Mouse (Mus musculus): ENCODE results near the gene Slc37a3. TPM values are rescaled to one million over a fixed set of nuclear protein-coding genes. Genes with fewer than 3 reads are reported as not detected.

Gene Slc37a3
- polyA plus RNA-seq (2014; fragmentation: Nextera tagmentation; extraction: Ambion mirVana): 47.0 and 50.3 TPM in 2 replicates

DNA sequence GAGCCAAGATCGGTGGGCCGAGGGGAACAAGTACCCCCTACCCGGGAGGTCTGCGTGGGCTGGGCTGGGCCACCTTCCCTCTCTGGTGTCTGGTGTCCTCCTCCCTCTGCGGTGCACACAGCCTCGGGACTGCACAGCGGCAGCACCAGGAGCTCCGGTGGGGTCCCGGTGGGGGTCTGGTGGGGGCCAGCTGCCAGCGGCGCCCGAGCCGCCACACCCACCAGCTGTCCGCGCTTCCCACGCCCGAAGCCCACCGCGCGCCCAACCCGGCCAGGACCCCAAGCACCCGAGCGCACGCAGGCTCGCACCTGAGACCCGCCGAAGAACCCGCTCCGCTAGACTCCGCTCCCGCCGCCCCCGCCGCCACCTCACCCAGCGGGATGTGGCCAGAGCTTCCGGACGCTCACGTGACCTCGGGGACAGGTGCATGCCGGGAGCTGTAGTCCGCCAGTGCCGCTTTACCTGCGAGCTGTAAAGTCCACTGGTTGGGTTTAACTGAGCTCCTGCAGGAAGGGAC lies at the start of gene Slc37a3:
Gene Slc37a3, minus strand, starts transcription at position 365 of the 517 bp plus-strand sequence.
- Histone ChIP-seq H3K9ac (ENCODE audit: low read depth, low read length) (peak within 1 kb of the TSS; percentile 77), H3K4me1 (replicated peaks; ENCODE audit: control insufficient read depth, insufficient read depth, low read length) (no peaks in the 10 kb centered on the region), H3K36me3 (ENCODE audit: control insufficient read depth, insufficient read depth, low read length) (no peaks in the 10 kb centered on the region), H3K9me3 (ENCODE audit: control insufficient read depth, low read length) (no peaks in the 10 kb centered on the region; the same call in 1 of the 2 replicates), H3K4me2 (replicated peaks; ENCODE audit: low read depth, low read length) (peak within 1 kb of the TSS; percentile 66), H3K4me3 (ENCODE audit: low read depth, low read length) (peak within 1 kb of the TSS; percentile 68), H3K27ac (ENCODE audit: low read depth, low read length) (peak within 1 kb of the TSS; percentile 42; the same call in 1 of the 2 replicates), H3K27me3 (ENCODE audit: control insufficient read depth, insufficient read depth, low read length) (no peaks in the 10 kb centered on the region)
- peak; percentile 93 for ATAC-seq (ENCODE audit: low FRiP score)
- DNase-seq (ENCODE audit: low spot score): peak; percentile 90
- under 1% methylated on average over 41 of the region's 43 CpGs for WGBS

DNA sequence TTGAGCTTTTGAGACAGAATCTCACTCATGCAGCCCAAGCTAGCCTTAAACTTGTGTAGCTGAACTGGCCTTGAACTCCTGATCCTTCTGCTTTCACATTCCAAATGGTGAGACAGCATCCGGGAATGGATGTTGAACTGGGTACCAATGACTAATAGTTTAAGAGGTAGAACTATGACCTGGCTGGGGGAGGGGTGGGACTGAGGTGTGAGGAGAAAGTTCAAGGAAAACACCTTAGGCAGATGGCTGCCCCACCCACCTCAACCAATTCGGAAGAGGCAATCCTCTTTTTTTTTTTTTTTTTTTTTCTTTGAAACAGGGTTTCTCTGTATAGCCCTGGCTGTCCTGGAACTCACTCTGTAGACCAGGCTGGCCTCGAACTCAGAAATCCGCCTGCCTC lies 49.2 kb upstream of the Slc37a3 start:
- Histone ChIP-seq H3K36me3 (ENCODE audit: control insufficient read depth, insufficient read depth, low read length) (no peaks in the 10 kb centered on the region), H3K4me3 (ENCODE audit: low read depth, low read length) (no peak overlapping the region), H3K4me1 (replicated peaks; ENCODE audit: control insufficient read depth, insufficient read depth, low read length) (no peaks in the 10 kb centered on the region), H3K9me3 (ENCODE audit: control insufficient read depth, low read length) (no peaks in the 10 kb centered on the region), H3K27me3 (ENCODE audit: control insufficient read depth, insufficient read depth, low read length) (no peaks in the 10 kb centered on the region), H3K9ac (ENCODE audit: low read depth, low read length) (no peak overlapping the region), H3K4me2 (replicated peaks; ENCODE audit: low read depth, low read length) (no peak overlapping the region), H3K27ac (ENCODE audit: low read depth, low read length) (no peak overlapping the region)
- WGBS: 87% methylated on average over 4 of the region's 4 CpGs
- ATAC-seq (ENCODE audit: low FRiP score) (no peak), DNase-seq (ENCODE audit: low spot score) (no peak)

DNA sequence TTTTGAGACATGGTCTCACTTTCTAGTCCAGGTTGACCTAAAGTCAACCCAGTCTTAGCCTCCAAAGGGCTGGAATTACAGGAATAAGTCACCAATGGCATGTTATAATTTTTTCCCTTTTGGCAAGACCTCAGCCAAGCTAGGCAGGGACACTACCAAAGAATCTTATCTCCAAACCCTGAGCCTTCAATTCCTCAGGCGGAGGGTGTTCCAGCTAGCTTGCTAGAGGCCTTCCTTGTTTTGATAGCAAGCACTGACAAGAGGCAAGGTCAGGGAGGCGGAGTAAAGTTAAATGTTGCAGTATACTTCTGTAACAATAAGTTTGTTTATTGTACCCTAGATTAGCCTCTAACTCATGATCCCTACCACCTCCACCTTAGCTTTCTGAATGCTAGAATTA lies 47.7 kb upstream of the Slc37a3 start:
- no peak overlapping the region for H3K4me2 ChIP-seq (replicated peaks; ENCODE audit: low read depth, low read length)
- H3K27ac ChIP-seq (ENCODE audit: low read depth, low read length): no peak overlapping the region
- ATAC-seq (ENCODE audit: low FRiP score) (no peak), DNase-seq (ENCODE audit: low spot score) (no peak)
- H3K9ac ChIP-seq (ENCODE audit: low read depth, low read length): no peak overlapping the region
- H3K27me3 ChIP-seq (ENCODE audit: control insufficient read depth, insufficient read depth, low read length): no peaks in the 10 kb centered on the region
- no peak overlapping the region for H3K4me3 ChIP-seq (ENCODE audit: low read depth, low read length)
- H3K9me3 ChIP-seq (ENCODE audit: control insufficient read depth, low read length): no peaks in the 10 kb centered on the region
- 76% methylated on average over 2 of the region's 2 CpGs for WGBS
- no peaks in the 10 kb centered on the region for H3K36me3 ChIP-seq (ENCODE audit: control insufficient read depth, insufficient read depth, low read length)
- no peaks in the 10 kb centered on the region for H3K4me1 ChIP-seq (replicated peaks; ENCODE audit: control insufficient read depth, insufficient read depth, low read length)

DNA sequence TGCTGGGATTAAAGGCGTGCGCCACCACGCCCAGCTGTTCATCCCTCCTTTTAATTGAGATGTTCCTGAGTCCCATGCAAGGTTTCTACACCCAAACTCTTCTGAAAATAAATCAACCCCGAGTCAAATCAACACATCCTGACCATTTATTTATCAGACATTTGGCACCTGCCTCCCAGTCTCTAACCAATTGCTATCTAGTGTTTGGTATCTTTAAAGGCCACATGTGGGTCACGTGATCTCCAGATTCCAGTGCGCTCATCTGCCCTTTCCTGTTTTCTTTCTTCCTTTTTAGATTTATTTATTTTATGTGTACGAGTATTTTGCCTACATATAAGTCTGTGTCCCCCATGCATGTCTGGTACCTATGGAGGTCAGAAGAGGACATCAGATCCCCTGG lies 46.2 kb upstream of the Slc37a3 start:
- Histone ChIP-seq H3K9ac (ENCODE audit: low read depth, low read length) (no peak overlapping the region), H3K36me3 (ENCODE audit: control insufficient read depth, insufficient read depth, low read length) (no peaks in the 10 kb centered on the region), H3K27me3 (ENCODE audit: control insufficient read depth, insufficient read depth, low read length) (no peaks in the 10 kb centered on the region), H3K9me3 (ENCODE audit: control insufficient read depth, low read length) (no peaks in the 10 kb centered on the region), H3K4me2 (replicated peaks; ENCODE audit: low read depth, low read length) (no peak overlapping the region), H3K27ac (ENCODE audit: low read depth, low read length) (no peak overlapping the region), H3K4me1 (replicated peaks; ENCODE audit: control insufficient read depth, insufficient read depth, low read length) (no peaks in the 10 kb centered on the region), H3K4me3 (ENCODE audit: low read depth, low read length) (no peak overlapping the region)
- 86% methylated on average over 7 of the region's 7 CpGs for WGBS
- ATAC-seq (ENCODE audit: low FRiP score) (no peak), DNase-seq (ENCODE audit: low spot score) (no peak)

DNA sequence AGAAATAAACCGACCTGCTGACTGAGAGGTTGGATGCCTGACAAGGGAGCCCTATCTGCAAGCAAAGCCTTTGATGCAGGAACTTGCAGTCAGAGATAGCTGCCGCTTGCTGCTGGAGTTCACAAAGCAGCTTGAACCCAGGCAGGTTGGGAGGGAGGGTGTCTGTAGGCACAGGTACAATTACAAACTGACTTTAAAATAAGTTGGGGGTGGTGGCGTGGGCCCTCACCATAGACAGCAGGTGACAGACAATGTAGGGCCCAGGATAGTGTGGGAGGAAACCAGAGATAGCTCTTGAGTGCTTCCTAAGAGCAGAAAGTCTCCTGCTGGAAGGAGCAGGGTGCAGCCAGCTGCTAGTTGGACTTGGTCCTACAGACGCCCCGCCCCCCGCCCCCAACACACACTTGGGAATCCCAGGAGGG lies 45.7 kb upstream of the Slc37a3 start:
- WGBS: 75% methylated on average over 6 of the region's 6 CpGs
- no peaks in the 10 kb centered on the region for H3K27me3 ChIP-seq (ENCODE audit: control insufficient read depth, insufficient read depth, low read length)
- H3K4me1 ChIP-seq (replicated peaks; ENCODE audit: control insufficient read depth, insufficient read depth, low read length): 0 out of 2 replicates have a peak, but pooled peaks cover 2% of the 10 kb centered on the region
- H3K4me3 ChIP-seq (ENCODE audit: low read depth, low read length): no peak overlapping the region
- H3K9me3 ChIP-seq (ENCODE audit: control insufficient read depth, low read length): no peaks in the 10 kb centered on the region
- H3K4me2 ChIP-seq (replicated peaks; ENCODE audit: low read depth, low read length): no peak overlapping the region
- H3K27ac ChIP-seq (ENCODE audit: low read depth, low read length): no peak overlapping the region
- no peak for ATAC-seq (ENCODE audit: low FRiP score)
- no peaks in the 10 kb centered on the region for H3K36me3 ChIP-seq (ENCODE audit: control insufficient read depth, insufficient read depth, low read length)
- no peak overlapping the region for H3K9ac ChIP-seq (ENCODE audit: low read depth, low read length)
- DNase-seq (ENCODE audit: low spot score): no peak

DNA sequence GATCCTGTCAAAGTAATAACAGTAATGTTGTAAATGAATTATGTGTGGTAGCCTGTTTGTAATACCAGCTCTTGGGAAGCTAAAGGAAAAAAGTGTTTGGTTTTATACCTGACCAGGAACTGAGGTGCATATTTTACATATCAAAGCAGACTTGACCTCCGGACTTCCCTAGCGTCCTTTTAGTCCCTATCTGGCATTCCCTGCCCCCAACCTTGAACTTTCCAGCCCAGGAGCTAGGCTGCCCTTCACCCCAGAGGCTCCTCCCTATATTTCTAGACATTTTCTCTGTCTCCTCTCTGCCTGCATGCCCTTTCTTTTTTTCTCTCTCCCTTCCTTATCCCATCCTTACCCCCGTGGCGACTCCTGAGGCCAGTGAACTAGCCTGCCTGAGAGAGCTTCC lies 43.4 kb upstream of the Slc37a3 start:
- ATAC-seq (ENCODE audit: low FRiP score) (no peak), DNase-seq (ENCODE audit: low spot score) (no peak)
- H3K4me1 ChIP-seq (replicated peaks; ENCODE audit: control insufficient read depth, insufficient read depth, low read length): 0 out of 2 replicates have a peak, but pooled peaks cover 2% of the 10 kb centered on the region
- no peaks in the 10 kb centered on the region for H3K9me3 ChIP-seq (ENCODE audit: control insufficient read depth, low read length)
- no peaks in the 10 kb centered on the region for H3K27me3 ChIP-seq (ENCODE audit: control insufficient read depth, insufficient read depth, low read length)
- H3K27ac ChIP-seq (ENCODE audit: low read depth, low read length): no peak overlapping the region
- H3K9ac ChIP-seq (ENCODE audit: low read depth, low read length): no peak overlapping the region
- H3K4me3 ChIP-seq (ENCODE audit: low read depth, low read length): no peak overlapping the region
- peak overlapping the region; percentile 54; the same call in 1 of the 2 replicates for H3K4me2 ChIP-seq (replicated peaks; ENCODE audit: low read depth, low read length)
- H3K36me3 ChIP-seq (ENCODE audit: control insufficient read depth, insufficient read depth, low read length): no peaks in the 10 kb centered on the region
- 40% methylated on average over 4 of the region's 4 CpGs for WGBS

DNA sequence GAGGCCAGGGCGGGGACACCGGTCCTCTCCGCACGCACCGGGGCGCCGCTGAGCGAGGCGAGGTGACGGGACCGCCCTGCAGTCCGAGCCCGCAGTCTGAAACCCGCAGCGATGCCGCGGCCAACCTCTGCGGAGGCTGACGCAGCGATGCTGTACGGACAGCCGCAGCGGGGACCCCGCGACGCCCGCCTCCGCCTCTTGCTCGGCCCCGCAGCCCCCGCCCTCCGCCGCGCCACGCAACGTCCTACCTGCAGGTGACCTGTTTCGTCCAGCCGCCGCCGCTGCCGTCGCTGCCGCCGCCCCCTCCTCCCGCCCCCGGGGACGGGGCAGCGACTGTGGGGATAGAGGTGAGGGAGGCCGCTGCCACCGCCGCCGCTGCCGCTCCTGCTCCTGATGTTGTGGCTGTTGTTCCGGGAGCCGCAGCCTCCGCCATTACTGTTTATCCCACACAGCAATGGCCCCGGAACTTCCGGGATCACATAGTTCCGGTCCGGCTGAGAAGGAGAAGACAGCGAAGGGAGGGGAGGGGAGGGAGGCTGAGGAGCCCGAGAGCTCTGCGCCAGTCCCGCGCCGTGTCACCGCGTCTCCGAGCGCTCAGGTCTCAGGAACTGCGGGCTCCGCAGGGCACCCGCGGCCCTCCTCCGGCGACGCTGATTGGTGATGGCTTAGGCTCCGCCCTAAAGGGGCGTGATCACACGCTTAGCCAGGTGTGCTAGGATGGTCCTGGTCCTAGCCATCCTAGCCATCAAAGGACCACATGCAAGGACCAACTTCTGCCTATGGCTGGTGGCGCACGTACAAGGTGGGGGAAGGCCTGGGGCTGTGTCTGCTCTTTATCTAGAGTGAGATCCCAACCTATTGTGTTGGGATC lies 42.6 kb upstream of the Slc37a3 start, which contains the start of gene Mkrn1:
Gene Mkrn1, minus strand, starts transcription at position 612 of the 871 bp plus-strand sequence.
- DNase-seq (ENCODE audit: low spot score) (peak; percentile 86), ATAC-seq (ENCODE audit: low FRiP score) (peak; percentile 95)
- Histone ChIP-seq H3K4me3 (ENCODE audit: low read depth, low read length) (peak within 1 kb of the TSS; percentile 96), H3K4me1 (replicated peaks; ENCODE audit: control insufficient read depth, insufficient read depth, low read length) (0 out of 2 replicates have a peak, but pooled peaks cover 2% of the 10 kb centered on the region), H3K9ac (ENCODE audit: low read depth, low read length) (peak within 1 kb of the TSS; percentile 93), H3K9me3 (ENCODE audit: control insufficient read depth, low read length) (no peaks in the 10 kb centered on the region), H3K4me2 (replicated peaks; ENCODE audit: low read depth, low read length) (peak within 1 kb of the TSS; percentile 54), H3K27ac (ENCODE audit: low read depth, low read length) (peak within 1 kb of the TSS; percentile 90), H3K36me3 (ENCODE audit: control insufficient read depth, insufficient read depth, low read length) (no peaks in the 10 kb centered on the region), H3K27me3 (ENCODE audit: control insufficient read depth, insufficient read depth, low read length) (no peaks in the 10 kb centered on the region)
- under 1% methylated on average over 63 of the region's 82 CpGs for WGBS

DNA sequence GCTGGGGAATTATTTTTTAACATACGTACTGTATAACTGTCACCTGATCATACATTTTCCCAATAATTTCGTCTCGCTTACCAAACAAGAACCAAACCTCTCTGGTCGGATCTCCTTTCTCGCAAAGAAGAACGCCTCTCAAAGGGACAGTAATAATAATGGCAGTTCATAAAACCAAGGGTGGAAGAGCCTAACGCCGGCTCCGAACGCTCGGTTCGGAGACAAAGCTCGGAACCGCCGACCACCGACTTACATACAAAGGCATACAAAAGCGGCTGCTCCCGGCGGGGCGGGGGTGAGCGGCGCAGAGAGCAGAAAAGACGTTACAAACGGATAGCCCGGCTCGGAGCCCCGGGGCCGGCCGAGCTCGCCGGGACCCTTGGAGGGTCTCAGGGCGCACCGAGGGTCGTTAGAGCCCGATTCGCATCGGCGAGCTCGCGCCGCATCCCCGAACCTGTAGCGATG lies 41.9 kb upstream of the Slc37a3 start:
- ATAC-seq (ENCODE audit: low FRiP score) (no peak; the same call in 1 of the 2 replicates), DNase-seq (ENCODE audit: low spot score) (peak; percentile 71)
- H3K36me3 ChIP-seq (ENCODE audit: control insufficient read depth, insufficient read depth, low read length): no peaks in the 10 kb centered on the region
- H3K9ac ChIP-seq (ENCODE audit: low read depth, low read length): peak overlapping the region; percentile 93
- H3K4me2 ChIP-seq (replicated peaks; ENCODE audit: low read depth, low read length): peak overlapping the region; percentile 54
- 1% methylated on average over 43 of the region's 43 CpGs for WGBS
- H3K4me3 ChIP-seq (ENCODE audit: low read depth, low read length): peak overlapping the region; percentile 96
- H3K4me1 ChIP-seq (replicated peaks; ENCODE audit: control insufficient read depth, insufficient read depth, low read length): 0 out of 2 replicates have a peak, but pooled peaks cover 2% of the 10 kb centered on the region
- no peaks in the 10 kb centered on the region for H3K27me3 ChIP-seq (ENCODE audit: control insufficient read depth, insufficient read depth, low read length)
- peak overlapping the region; percentile 90 for H3K27ac ChIP-seq (ENCODE audit: low read depth, low read length)
- H3K9me3 ChIP-seq (ENCODE audit: control insufficient read depth, low read length): no peaks in the 10 kb centered on the region

Data from hindbrain, embryonic 11.5 days (tissue).